Comparison of ENCODE assay signal across 16 mouse cellular contexts in genomic region chr5:120281840-120282565, GRCm38 (mm10).
DNase-seq lines count a peak whose midpoint lies in the region; ATAC-seq and TF ChIP-seq lines count a peak whose summit lies in the region.
"Had no signal": no experiment of that assay in that cellular context is flagged by ENCODE, and none has a peak within 500 bp of the region (broad histone marks: within the 10 kb centered on the region; RNA-seq: fewer than 3 reads in every experiment).

No protein-coding gene starts in this region.

- peaks cover 95% of the 10 kb centered on the region for H3K27me3 ChIP-seq in heart, embryonic 10.5 days (ENCODE audit: insufficient read depth, poor library complexity, severe bottlenecking)
- peaks cover 94% of the 10 kb centered on the region for H3K27me3 ChIP-seq in E14TG2a.4 (ENCODE audit: insufficient read depth, low read length)
- peaks cover 95% of the 10 kb centered on the region for H3K27me3 ChIP-seq in embryonic facial prominence, embryonic 10.5 days (replicated peaks; ENCODE audit: low read depth, poor library complexity, severe bottlenecking)
- 0 out of 2 replicates have a peak, but pooled peaks cover 5% of the 10 kb centered on the region for H3K27me3 ChIP-seq in midbrain, embryonic 16.5 days (ENCODE audit: control insufficient read depth, insufficient read depth, low read depth, low read length)

- H3K9ac ChIP-seq in midbrain, embryonic 16.5 days (ENCODE audit: low read depth, low read length): no peak overlapping the region

- H3K36me3 ChIP-seq in heart, embryonic 10.5 days: no peaks in the 10 kb centered on the region
- no peaks in the 10 kb centered on the region for H3K36me3 ChIP-seq in E14TG2a.4 (ENCODE audit: insufficient read depth, low read length)
- no peaks in the 10 kb centered on the region for H3K36me3 ChIP-seq in embryonic facial prominence, embryonic 10.5 days (replicated peaks)
- no peaks in the 10 kb centered on the region for H3K36me3 ChIP-seq in midbrain, embryonic 16.5 days (ENCODE audit: control insufficient read depth, insufficient read depth, low read length)
- H3K36me3 ChIP-seq: limb, embryonic 10.5 days had no signal

- no peaks in the 10 kb centered on the region for H3K9me3 ChIP-seq in heart, embryonic 10.5 days
- H3K9me3 ChIP-seq in E14TG2a.4 (ENCODE audit: low read length): no peaks in the 10 kb centered on the region
- no peaks in the 10 kb centered on the region for H3K9me3 ChIP-seq in embryonic facial prominence, embryonic 10.5 days
- H3K9me3 ChIP-seq in midbrain, embryonic 16.5 days (replicated peaks; ENCODE audit: control insufficient read depth, low read length, poor library complexity, severe bottlenecking): no peaks in the 10 kb centered on the region
- H3K9me3 ChIP-seq: limb, embryonic 10.5 days had no signal

- WGBS in heart, embryonic 10.5 days: 23% methylated on average over 18 of the region's 18 CpGs
- WGBS in embryonic facial prominence, embryonic 10.5 days: 27% methylated on average over 18 of the region's 18 CpGs
- 38% methylated on average over 18 of the region's 18 CpGs for WGBS in midbrain, embryonic 16.5 days

- ATAC-seq in midbrain, embryonic 16.5 days: no peak
- ATAC-seq in granulocyte monocyte progenitor cell, adult 5-6 weeks (replicated peaks; ENCODE audit: poor library complexity, severe bottlenecking): no peak
- ATAC-seq: forebrain, embryonic 16.5 days had no signal

- H3K4me1 ChIP-seq in heart, embryonic 10.5 days: peaks cover 40% of the 10 kb centered on the region
- H3K4me1 ChIP-seq in E14TG2a.4 (replicated peaks; ENCODE audit: low read depth, low read length): peaks cover 37% of the 10 kb centered on the region
- H3K4me1 ChIP-seq in embryonic facial prominence, embryonic 10.5 days: peaks cover 36% of the 10 kb centered on the region
- peaks cover 27% of the 10 kb centered on the region for H3K4me1 ChIP-seq in midbrain, embryonic 16.5 days (ENCODE audit: control insufficient read depth, insufficient read depth, low read length)

- TF ChIP-seq CTCF in E14TG2a.4 (conservative IDR thresholded peaks at IDR 0.05; ENCODE audit: low read length): peak; percentile 19

- H3K27ac ChIP-seq in heart, embryonic 10.5 days: no peak overlapping the region
- H3K27ac ChIP-seq in embryonic facial prominence, embryonic 10.5 days (replicated peaks): no peak overlapping the region
- H3K27ac ChIP-seq in midbrain, embryonic 16.5 days (ENCODE audit: low read length): peak overlapping the region; percentile 66; the same call in 1 of the 2 replicates
- H3K27ac ChIP-seq: limb, embryonic 10.5 days had no signal

- H3K4me2 ChIP-seq in midbrain, embryonic 16.5 days (ENCODE audit: low read length): peak overlapping the region; percentile 1; the same call in 1 of the 2 replicates

- H3K4me3 ChIP-seq in heart, embryonic 10.5 days: peak overlapping the region; percentile 39
- no peak overlapping the region for H3K4me3 ChIP-seq in E14TG2a.4 (replicated peaks; ENCODE audit: low read length)
- H3K4me3 ChIP-seq in embryonic facial prominence, embryonic 10.5 days: no peak overlapping the region
- no peak overlapping the region for H3K4me3 ChIP-seq in midbrain, embryonic 16.5 days (ENCODE audit: low read depth, low read length)
- H3K4me3 ChIP-seq: myocyte had no signal

- DNase-seq in heart, embryonic 10.5 days (ENCODE audit: low spot score): no peak
- DNase-seq in heart, adult 18-20 months: no peak
- DNase-seq in embryonic facial prominence, embryonic 10.5 days (ENCODE audit: low spot score): peak; percentile 31
- DNase-seq in urinary bladder, postnatal 14 days (ENCODE audit: low spot score): no peak
- no peak for DNase-seq in spleen, adult 12 weeks (ENCODE audit: low spot score)
- DNase-seq: B cell, adult 2 months; cerebellum, postnatal 25 days; gastrocnemius, postnatal 36 days; kidney, adult 8-10 months; lung, postnatal 36 days had no signal
